In genomic region chr2:9207963-9208362, GRCm38 (mm10) we compare ENCODE assay signal across 34 mouse cellular contexts.
"Had no signal": no experiment of that assay in that cellular context is flagged by ENCODE, and none has a peak within 500 bp of the region (broad histone marks: within the 10 kb centered on the region; RNA-seq: fewer than 3 reads in every experiment).

No protein-coding gene starts in this region.

- H3K36me3 ChIP-seq: heart, embryonic 10.5 days; heart, embryonic 12.5 days; heart, embryonic 13.5 days; heart, embryonic 15.5 days; hindbrain, embryonic 10.5 days; hindbrain, embryonic 12.5 days; hindbrain, embryonic 13.5 days; hindbrain, embryonic 15.5 days; intestine, embryonic 15.5 days; kidney, embryonic 15.5 days had no signal

- H3K27me3 ChIP-seq: heart, embryonic 12.5 days; heart, embryonic 13.5 days; heart, embryonic 15.5 days; hindbrain, embryonic 12.5 days; hindbrain, embryonic 13.5 days; hindbrain, embryonic 15.5 days; intestine, embryonic 15.5 days; kidney, embryonic 15.5 days had no signal

- H3K4me3 ChIP-seq: heart, adult 2 months; heart, embryonic 10.5 days; heart, embryonic 12.5 days; heart, embryonic 13.5 days; heart, embryonic 15.5 days; hindbrain, embryonic 10.5 days; hindbrain, embryonic 12.5 days; hindbrain, embryonic 13.5 days; hindbrain, embryonic 15.5 days; intestine, embryonic 15.5 days; kidney, embryonic 15.5 days; layer of hippocampus, adult 2 months; left cerebral cortex, adult 2 months had no signal

- H3K9me3 ChIP-seq: heart, embryonic 10.5 days; heart, embryonic 12.5 days; heart, embryonic 13.5 days; heart, embryonic 15.5 days; hindbrain, embryonic 10.5 days; hindbrain, embryonic 12.5 days; hindbrain, embryonic 13.5 days; hindbrain, embryonic 15.5 days; intestine, embryonic 15.5 days; kidney, embryonic 15.5 days had no signal

- DNase-seq: heart, adult 2 months; heart, postnatal 10 days; heart, postnatal 14 days; heart, postnatal 36 days; heart, postnatal 4 days; kidney, adult 11 months; kidney, adult 18-20 months; kidney, adult 8-10 months; kidney, postnatal 10 days; kidney, postnatal 14 days; kidney, postnatal 25 days; kidney, postnatal 4 days; layer of hippocampus, adult 9-11 months; layer of hippocampus, postnatal 36 days had no signal

- H3K4me2 ChIP-seq: heart, embryonic 11.5 days; heart, embryonic 12.5 days; heart, embryonic 13.5 days; heart, embryonic 15.5 days; hindbrain, embryonic 12.5 days; hindbrain, embryonic 13.5 days; hindbrain, embryonic 14.5 days; hindbrain, embryonic 15.5 days; intestine, embryonic 15.5 days; kidney, embryonic 15.5 days had no signal

- H3K27ac ChIP-seq: heart, adult 2 months; heart, embryonic 10.5 days; heart, embryonic 13.5 days; heart, embryonic 15.5 days; hindbrain, embryonic 10.5 days; hindbrain, embryonic 12.5 days; hindbrain, embryonic 13.5 days; hindbrain, embryonic 14.5 days; hindbrain, embryonic 15.5 days; hindbrain, postnatal 0 days; intestine, embryonic 15.5 days; kidney, embryonic 15.5 days; kidney, postnatal 0 days; layer of hippocampus, adult 2 months; left cerebral cortex, adult 2 months had no signal

- H3K4me1 ChIP-seq: heart, embryonic 10.5 days; heart, embryonic 12.5 days; heart, embryonic 13.5 days; heart, embryonic 15.5 days; hindbrain, embryonic 10.5 days; hindbrain, embryonic 12.5 days; hindbrain, embryonic 13.5 days; hindbrain, embryonic 15.5 days; intestine, embryonic 15.5 days; kidney, embryonic 15.5 days had no signal

- H3K9ac ChIP-seq: heart, embryonic 12.5 days; heart, embryonic 13.5 days; heart, embryonic 15.5 days; hindbrain, embryonic 12.5 days; hindbrain, embryonic 13.5 days; hindbrain, embryonic 14.5 days; hindbrain, embryonic 15.5 days; intestine, embryonic 15.5 days; kidney, embryonic 15.5 days had no signal

- ATAC-seq: hindbrain, embryonic 16.5 days; hindbrain, postnatal 0 days; inflammation-experienced regulatory T-cells, adult 6 months; intestine, embryonic 15.5 days; intestine, embryonic 16.5 days; intestine, postnatal 0 days had no signal
